Mouse (Mus musculus): ENCODE results near the gene Gm10490. TPM values are rescaled to one million over a fixed set of nuclear protein-coding genes. Genes with fewer than 3 reads are reported as not detected.

The Gm10490 gene
- not detected for polyA plus RNA-seq (2014; fragmentation: Illumina TruSeq; extraction: RNeasy Lipid Tissue Mini Kit (QIAGEN cat#74804); ENCODE audit: low read depth, low replicate concordance)

DNA sequence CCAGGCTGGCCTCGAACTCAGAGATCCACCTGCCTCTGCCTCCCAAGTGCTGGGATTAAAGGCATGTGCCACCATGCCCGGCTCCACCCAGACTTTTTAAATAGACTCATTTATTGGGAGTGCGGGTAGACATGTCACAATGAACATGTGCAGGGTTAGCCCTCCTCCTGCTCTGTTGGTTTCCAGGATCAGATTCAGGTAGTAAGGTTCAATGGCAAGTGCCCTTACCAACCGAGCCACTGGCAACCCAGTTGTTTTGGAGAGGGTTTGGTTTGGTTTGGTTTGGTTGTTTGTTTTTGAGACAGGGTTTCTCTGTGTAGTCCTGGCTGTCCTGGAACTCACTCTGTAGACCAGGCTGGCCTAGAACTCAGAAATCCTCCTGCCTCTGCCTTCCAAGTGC is at the start of gene Gm10490:
Gm10490 (plus strand) TSS at position 301 of the 400 bp plus-strand sequence.

DNA sequence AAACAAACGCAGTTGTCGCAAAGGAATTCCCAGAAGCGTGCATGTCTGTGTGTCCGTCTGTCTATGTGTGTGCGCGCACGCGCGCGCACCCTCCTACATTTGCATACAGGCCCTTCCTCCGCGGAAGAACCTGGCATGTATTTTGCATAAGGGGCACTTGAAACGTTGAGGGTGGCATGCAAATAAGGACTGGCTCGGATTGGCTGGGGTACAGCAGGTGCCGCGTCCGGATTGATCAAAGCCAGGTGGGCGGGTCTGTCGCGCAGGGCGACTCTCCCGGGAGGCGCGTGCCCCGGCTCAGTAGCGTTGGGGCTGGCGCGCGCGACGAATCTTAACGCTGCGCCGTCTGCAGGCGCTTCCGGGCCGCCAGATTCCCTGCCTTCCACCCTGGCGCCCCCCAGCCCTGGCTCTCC is 31.3 kb upstream of the Gm10490 start, which contains the start of gene Pim2:
Pim2 (plus strand) TSS at position 256 of the 413 bp plus-strand sequence.

GRCm38 (mm10) chrX:7883841-7884567 is 25.3 kb upstream of the Gm10490 start, which contains the start of gene Slc35a2:
Slc35a2 (plus strand) TSS chrX:7884028.

DNA sequence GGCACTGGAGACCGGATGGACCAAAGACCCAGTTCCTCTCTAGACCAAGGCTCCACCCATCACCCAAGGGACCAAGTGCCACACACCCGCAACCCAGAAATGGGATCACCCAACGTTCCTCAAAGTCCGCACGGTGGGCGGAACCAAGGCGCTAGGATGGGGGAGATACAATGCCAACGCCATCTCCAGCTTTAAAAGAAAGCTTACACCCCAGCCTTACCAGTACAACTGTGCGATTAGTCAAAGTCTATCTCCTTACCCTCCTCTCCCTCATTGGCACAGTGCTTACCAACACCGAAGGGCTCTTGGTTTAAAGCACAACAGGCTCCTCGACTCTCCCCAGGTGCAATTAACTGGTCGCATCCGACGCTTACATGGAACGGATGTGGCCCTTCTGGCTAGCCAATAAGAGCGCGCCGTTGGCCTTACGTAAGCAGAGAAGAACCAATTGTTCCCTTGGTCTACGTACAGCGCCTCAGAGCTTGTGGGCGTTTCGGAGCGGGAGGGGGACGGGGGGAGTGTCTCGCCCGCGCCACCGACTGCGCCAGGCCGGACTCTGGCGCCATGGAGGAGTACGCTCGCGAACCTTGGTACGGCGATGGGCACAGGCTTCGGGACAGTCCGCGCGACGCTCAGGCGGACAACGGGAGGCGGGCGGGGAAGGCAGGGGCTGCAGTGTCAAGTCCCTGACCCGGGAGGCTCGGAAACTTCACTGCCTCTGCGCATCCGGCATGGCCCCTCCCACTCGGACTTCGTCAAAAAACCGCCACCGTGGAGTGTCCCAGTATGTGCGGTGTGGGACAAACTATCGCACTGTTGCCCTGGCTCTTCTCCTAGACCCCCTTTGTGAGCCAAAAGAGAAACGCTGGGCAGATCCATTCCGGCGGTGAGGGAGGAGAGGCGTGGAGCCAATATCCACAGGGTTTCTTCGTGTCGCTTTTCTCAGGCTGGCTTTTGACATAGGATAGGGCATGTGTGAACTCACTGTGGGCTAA is 10.2 kb upstream of the Gm10490 start, which contains the start of the genes Pqbp1 and Timm17b:
Pqbp1 (minus strand) TSS at position 390 of the 995 bp plus-strand sequence.
Timm17b (plus strand) TSS at position 478 of the 995 bp plus-strand sequence.

DNA sequence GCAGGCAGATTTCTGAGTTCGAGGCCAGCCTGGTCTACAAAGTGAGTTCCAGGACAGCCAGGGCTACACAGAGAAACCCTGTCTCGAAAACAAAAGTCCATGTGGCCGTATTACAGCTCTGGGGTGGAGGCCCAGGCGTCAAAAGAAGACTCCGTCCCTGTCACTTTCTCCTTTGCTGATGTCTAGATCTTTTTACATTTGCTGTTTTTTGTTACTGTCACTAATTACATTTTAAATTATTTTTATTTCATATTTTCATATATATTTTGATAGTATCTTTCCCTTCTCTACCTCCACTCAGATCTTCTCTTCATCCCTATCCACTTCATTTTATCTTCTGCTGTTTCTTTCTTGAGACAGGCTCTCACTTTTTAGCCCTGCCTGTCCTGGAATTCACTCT is 1.6 kb upstream of the Gm10490 start, which contains the start of gene Gm10491:
Gm10491 (minus strand) TSS at position 101 of the 400 bp plus-strand sequence.

GRCm38 (mm10) chrX:7919601-7920383 is 10.4 kb downstream of the Gm10490 start, which contains the start of gene Pcsk1n:
Pcsk1n (plus strand) TSS chrX:7919822.

DNA sequence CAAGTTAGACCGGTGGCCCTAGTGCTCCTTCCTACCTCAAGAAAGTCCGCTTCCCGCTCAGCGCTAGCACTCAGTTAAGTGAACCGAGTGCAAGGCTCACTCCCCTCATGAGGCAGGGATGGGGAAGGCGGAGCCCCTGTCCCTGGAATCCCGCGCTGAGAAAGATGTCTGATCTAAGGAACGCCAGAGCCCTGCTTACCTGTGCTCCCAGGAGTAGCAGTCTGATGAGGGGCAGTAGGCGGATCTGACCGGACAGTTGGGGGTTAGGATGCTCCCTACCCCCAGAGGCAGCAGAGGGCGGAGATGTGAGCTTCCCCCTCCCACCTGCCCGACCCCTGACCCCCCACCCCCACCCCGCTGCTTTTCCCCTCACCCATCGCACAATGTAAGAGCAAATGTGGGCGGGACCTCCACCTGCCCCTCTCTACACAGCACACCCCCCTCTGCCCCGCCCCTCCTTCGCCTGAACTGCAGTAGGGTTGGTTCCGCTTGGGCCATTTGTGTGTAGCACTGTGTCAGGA is 19.0 kb downstream of the Gm10490 start, which contains the start of gene Eras:
Eras (minus strand) TSS at position 338 of the 521 bp plus-strand sequence.

GRCm38 (mm10) chrX:7947108-7947899 is 38.0 kb downstream of the Gm10490 start, which contains the start of gene Hdac6:
Hdac6 (minus strand) TSS chrX:7947889.

Other genes starting within 250 kb of the Gm10490 start
- gene Plp2, start 238.2 kb upstream of the Gm10490 start, polyA plus RNA-seq (2014; fragmentation: Illumina TruSeq; extraction: RNeasy Lipid Tissue Mini Kit (QIAGEN cat#74804); ENCODE audit: low read depth, low replicate concordance): 3.8 TPM
- not detected for gene Magix, start 228.3 kb upstream of the Gm10490 start, polyA plus RNA-seq (2014; fragmentation: Illumina TruSeq; extraction: RNeasy Lipid Tissue Mini Kit (QIAGEN cat#74804); ENCODE audit: low read depth, low replicate concordance)
- 14.2 TPM for gene Gpkow, start 212.4 kb upstream of the Gm10490 start, polyA plus RNA-seq (2014; fragmentation: Illumina TruSeq; extraction: RNeasy Lipid Tissue Mini Kit (QIAGEN cat#74804); ENCODE audit: low read depth, low replicate concordance)
- 1.1 TPM for gene Wdr45, start 195.2 kb upstream of the Gm10490 start, polyA plus RNA-seq (2014; fragmentation: Illumina TruSeq; extraction: RNeasy Lipid Tissue Mini Kit (QIAGEN cat#74804); ENCODE audit: low read depth, low replicate concordance)
- gene Gm45208, start 187.3 kb upstream of the Gm10490 start, polyA plus RNA-seq (2014; fragmentation: Illumina TruSeq; extraction: RNeasy Lipid Tissue Mini Kit (QIAGEN cat#74804); ENCODE audit: low read depth, low replicate concordance): not detected
- gene Praf2, start 181.1 kb upstream of the Gm10490 start, polyA plus RNA-seq (2014; fragmentation: Illumina TruSeq; extraction: RNeasy Lipid Tissue Mini Kit (QIAGEN cat#74804); ENCODE audit: low read depth, low replicate concordance): 0.57 TPM
- 0.25 TPM for gene Ccdc120, start 158.6 kb upstream of the Gm10490 start, polyA plus RNA-seq (2014; fragmentation: Illumina TruSeq; extraction: RNeasy Lipid Tissue Mini Kit (QIAGEN cat#74804); ENCODE audit: low read depth, low replicate concordance)
- 8.1 TPM for gene Tfe3, start 147.0 kb upstream of the Gm10490 start, polyA plus RNA-seq (2014; fragmentation: Illumina TruSeq; extraction: RNeasy Lipid Tissue Mini Kit (QIAGEN cat#74804); ENCODE audit: low read depth, low replicate concordance)
- gene Gripap1, start 119.8 kb upstream of the Gm10490 start, polyA plus RNA-seq (2014; fragmentation: Illumina TruSeq; extraction: RNeasy Lipid Tissue Mini Kit (QIAGEN cat#74804); ENCODE audit: low read depth, low replicate concordance): 10.5 TPM
- gene Kcnd1, start 87.3 kb upstream of the Gm10490 start, polyA plus RNA-seq (2014; fragmentation: Illumina TruSeq; extraction: RNeasy Lipid Tissue Mini Kit (QIAGEN cat#74804); ENCODE audit: low read depth, low replicate concordance): 0.41 TPM
- gene Otud5, start 68.2 kb upstream of the Gm10490 start, polyA plus RNA-seq (2014; fragmentation: Illumina TruSeq; extraction: RNeasy Lipid Tissue Mini Kit (QIAGEN cat#74804); ENCODE audit: low read depth, low replicate concordance): 12.9 TPM
- gene Pim2, start 31.3 kb upstream of the Gm10490 start, polyA plus RNA-seq (2014; fragmentation: Illumina TruSeq; extraction: RNeasy Lipid Tissue Mini Kit (QIAGEN cat#74804); ENCODE audit: low read depth, low replicate concordance): 3.4 TPM
- 1.7 TPM for gene Slc35a2, start 25.5 kb upstream of the Gm10490 start, polyA plus RNA-seq (2014; fragmentation: Illumina TruSeq; extraction: RNeasy Lipid Tissue Mini Kit (QIAGEN cat#74804); ENCODE audit: low read depth, low replicate concordance)
- gene Pqbp1, start 10.3 kb upstream of the Gm10490 start, polyA plus RNA-seq (2014; fragmentation: Illumina TruSeq; extraction: RNeasy Lipid Tissue Mini Kit (QIAGEN cat#74804); ENCODE audit: low read depth, low replicate concordance): 2.6 TPM
- gene Timm17b, start 10.2 kb upstream of the Gm10490 start, polyA plus RNA-seq (2014; fragmentation: Illumina TruSeq; extraction: RNeasy Lipid Tissue Mini Kit (QIAGEN cat#74804); ENCODE audit: low read depth, low replicate concordance): 1.5 TPM
- not detected for gene Gm10491, start 1.7 kb upstream of the Gm10490 start, polyA plus RNA-seq (2014; fragmentation: Illumina TruSeq; extraction: RNeasy Lipid Tissue Mini Kit (QIAGEN cat#74804); ENCODE audit: low read depth, low replicate concordance)
- not detected for gene Pcsk1n, start 10.3 kb downstream of the Gm10490 start, polyA plus RNA-seq (2014; fragmentation: Illumina TruSeq; extraction: RNeasy Lipid Tissue Mini Kit (QIAGEN cat#74804); ENCODE audit: low read depth, low replicate concordance)
- 0.20 TPM for gene Eras, start 19.1 kb downstream of the Gm10490 start, polyA plus RNA-seq (2014; fragmentation: Illumina TruSeq; extraction: RNeasy Lipid Tissue Mini Kit (QIAGEN cat#74804); ENCODE audit: low read depth, low replicate concordance)
- 9.8 TPM for gene Hdac6, start 38.3 kb downstream of the Gm10490 start, polyA plus RNA-seq (2014; fragmentation: Illumina TruSeq; extraction: RNeasy Lipid Tissue Mini Kit (QIAGEN cat#74804); ENCODE audit: low read depth, low replicate concordance)
- gene Gata1, start 68.5 kb downstream of the Gm10490 start, polyA plus RNA-seq (2014; fragmentation: Illumina TruSeq; extraction: RNeasy Lipid Tissue Mini Kit (QIAGEN cat#74804); ENCODE audit: low read depth, low replicate concordance): 3.4 TPM
- gene Glod5, start 109.0 kb downstream of the Gm10490 start, polyA plus RNA-seq (2014; fragmentation: Illumina TruSeq; extraction: RNeasy Lipid Tissue Mini Kit (QIAGEN cat#74804); ENCODE audit: low read depth, low replicate concordance): 0.62 TPM
- 8.2 TPM for gene Suv39h1, start 165.2 kb downstream of the Gm10490 start, polyA plus RNA-seq (2014; fragmentation: Illumina TruSeq; extraction: RNeasy Lipid Tissue Mini Kit (QIAGEN cat#74804); ENCODE audit: low read depth, low replicate concordance)
- 0.10 TPM for gene Was, start 181.0 kb downstream of the Gm10490 start, polyA plus RNA-seq (2014; fragmentation: Illumina TruSeq; extraction: RNeasy Lipid Tissue Mini Kit (QIAGEN cat#74804); ENCODE audit: low read depth, low replicate concordance)
- 10.0 TPM for gene Wdr13, start 223.3 kb downstream of the Gm10490 start, polyA plus RNA-seq (2014; fragmentation: Illumina TruSeq; extraction: RNeasy Lipid Tissue Mini Kit (QIAGEN cat#74804); ENCODE audit: low read depth, low replicate concordance)
- gene Rbm3, start 236.3 kb downstream of the Gm10490 start, polyA plus RNA-seq (2014; fragmentation: Illumina TruSeq; extraction: RNeasy Lipid Tissue Mini Kit (QIAGEN cat#74804); ENCODE audit: low read depth, low replicate concordance): 99.1 TPM

All from testis, adult 10 weeks (tissue).